Mouse (Mus musculus): ENCODE measurements around the gene 1600015I10Rik. TPM values are rescaled to one million over a fixed set of nuclear protein-coding genes. Genes with fewer than 3 reads are reported as not detected.

The 1600015I10Rik gene
- not detected for total RNA-seq (2023)

GRCm38 (mm10) chr6:48929595-48929994 is at the start of gene 1600015I10Rik:
Gene 1600015I10Rik (plus strand): TSS chr6:48929895.

DNA sequence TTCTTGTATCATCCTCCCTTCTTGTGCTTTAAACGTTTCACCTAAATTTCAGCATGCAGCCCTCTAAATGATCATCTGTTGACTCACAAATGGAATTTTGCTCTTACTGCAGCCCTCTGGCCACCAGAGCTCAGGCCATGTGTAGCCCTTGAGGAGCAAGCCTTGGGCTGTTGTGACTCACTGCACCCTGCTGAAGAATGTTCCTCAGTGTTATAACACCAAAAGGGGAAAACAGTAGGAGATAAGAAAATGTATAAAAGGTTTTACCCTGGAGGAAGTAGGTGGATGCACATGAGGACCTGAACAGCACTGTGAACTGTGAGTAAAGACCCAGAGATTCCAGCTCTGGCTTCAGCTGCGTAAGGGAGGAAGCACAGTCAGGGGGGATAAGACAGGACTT is 45.0 kb downstream of the 1600015I10Rik start, which contains the start of gene Doxl2:
TSS of gene Doxl2 (plus strand) at position 301 of the 400 bp plus-strand sequence.

Other genes starting within 250 kb of the 1600015I10Rik start
- 100 to 1,000 TPM; 146 to 200 TPM for gene Gimap4, start 245.3 kb upstream of the 1600015I10Rik start, total RNA-seq (2023)
- 1,000 to 10,000 TPM; 1,476 to 1,529 TPM for gene Gimap6, start 221.7 kb upstream of the 1600015I10Rik start, total RNA-seq (2023)
- 10 to 100 TPM; 41.2 to 94.2 TPM for gene Gm28053, start 211.3 kb upstream of the 1600015I10Rik start, total RNA-seq (2023)
- 100 to 1,000 TPM; 119 to 135 TPM for gene Gimap7, start 211.3 kb upstream of the 1600015I10Rik start, total RNA-seq (2023)
- gene Gimap1, start 190.8 kb upstream of the 1600015I10Rik start, total RNA-seq (2023), result 100 to 1,000 TPM; 170 to 239 TPM
- gene Gimap5, start 183.7 kb upstream of the 1600015I10Rik start, total RNA-seq (2023), result 100 to 1,000 TPM; 121 to 177 TPM
- gene Gimap3, start 159.0 kb upstream of the 1600015I10Rik start, total RNA-seq (2023), result 100 to 1,000 TPM; 216 to 241 TPM
- 1 to 10 TPM in 1 of 2 experiments, under 1 TPM in 1; 0.71 to 1.7 TPM for gene Tmem176a, start 89.0 kb upstream of the 1600015I10Rik start, total RNA-seq (2023)
- 1 to 10 TPM; 1.0 to 2.4 TPM for gene Tmem176b, start 88.4 kb upstream of the 1600015I10Rik start, total RNA-seq (2023)
- not detected for gene Aoc1, start 57.0 kb upstream of the 1600015I10Rik start, total RNA-seq (2023)
- gene Doxl2, start 45.1 kb downstream of the 1600015I10Rik start, total RNA-seq (2023), result not detected
- not detected for gene Svs1, start 57.0 kb downstream of the 1600015I10Rik start, total RNA-seq (2023)
- gene Gpnmb, start 106.7 kb downstream of the 1600015I10Rik start, total RNA-seq (2023), result not detected
- gene Malsu1, start 143.9 kb downstream of the 1600015I10Rik start, total RNA-seq (2023), result 10 to 100 TPM; 33.7 to 41.9 TPM

Measured in B cell, adult 67 days (primary cell).